Comparison of ENCODE assay signal across 16 mouse cellular contexts in genomic region chr17:8420739-8421138, GRCm38 (mm10). TPM values are rescaled to one million over a fixed set of nuclear protein-coding genes. Genes with fewer than 3 reads are reported as not detected.
A peak's percentile ranks its signal among the peaks of the same experiment; 100 is the strongest.
DNase-seq lines count a peak whose midpoint lies in the region; ATAC-seq and TF ChIP-seq lines count a peak whose summit lies in the region.
"Had no signal": no experiment of that assay in that cellular context is flagged by ENCODE, and none has a peak within 500 bp of the region (broad histone marks: within the 10 kb centered on the region; RNA-seq: fewer than 3 reads in every experiment).

No protein-coding gene starts in this region.

- peaks cover 43% of the 10 kb centered on the region for H3K27me3 ChIP-seq in E14TG2a.4 (ENCODE audit: insufficient read depth, low read length)
- H3K27me3 ChIP-seq: stomach, embryonic 15.5 days had no signal

- peak; percentile 43 for TF ChIP-seq CTCF in left cerebral cortex, adult 2 months (IDR thresholded peaks at IDR 0.05)
- peak; percentile 70 for TF ChIP-seq CTCF in E14TG2a.4 (conservative IDR thresholded peaks at IDR 0.05; ENCODE audit: low read length)

- H3K4me3 ChIP-seq in left cerebral cortex, adult 2 months, result no peak overlapping the region
- no peak overlapping the region for H3K4me3 ChIP-seq in E14TG2a.4 (replicated peaks; ENCODE audit: low read length)
- H3K4me3 ChIP-seq: embryonic facial prominence, embryonic 12.5 days; forebrain, embryonic 13.5 days; stomach, embryonic 15.5 days had no signal

- H3K36me3 ChIP-seq in E14TG2a.4 (ENCODE audit: insufficient read depth, low read length), result no peaks in the 10 kb centered on the region
- H3K36me3 ChIP-seq: embryonic facial prominence, embryonic 12.5 days; stomach, embryonic 15.5 days had no signal

- DNase-seq in CD4-positive, CD25-positive, alpha-beta regulatory T cell, adult 2 months (ENCODE audit: low read depth, low spot score), result peak; percentile 29
- DNase-seq in left cerebral cortex, adult 2 months (ENCODE audit: extremely low spot score in 1 of 2, low spot score in 2 of 2), result no peak
- DNase-seq in left cerebral cortex, adult 11 months (ENCODE audit: low spot score), result no peak
- DNase-seq in naive thymus-derived CD4-positive, alpha-beta T cell, adult 2 months (ENCODE audit: low read depth), result peak; percentile 9
- DNase-seq in right cerebral cortex, adult 2 months (ENCODE audit: low spot score in 2 of 2), result no peak
- no peak for DNase-seq in lung, postnatal 25 days (ENCODE audit: low spot score)
- DNase-seq: cerebellum, postnatal 25 days; gastrocnemius, postnatal 25 days; heart, postnatal 10 days; kidney, adult 9 months had no signal

- no peak for ATAC-seq in CD4-positive, CD25-positive, alpha-beta regulatory T cell, adult 4 months
- ATAC-seq: forebrain, embryonic 13.5 days had no signal

- peaks cover 9% of the 10 kb centered on the region for H3K4me1 ChIP-seq in E14TG2a.4 (replicated peaks; ENCODE audit: low read depth, low read length)
- H3K4me1 ChIP-seq: embryonic facial prominence, embryonic 12.5 days; forebrain, embryonic 13.5 days had no signal

- H3K27ac ChIP-seq in left cerebral cortex, adult 2 months, result no peak overlapping the region
- H3K27ac ChIP-seq: embryonic facial prominence, embryonic 12.5 days; forebrain, embryonic 13.5 days; stomach, embryonic 15.5 days had no signal

- H3K9me3 ChIP-seq in E14TG2a.4 (ENCODE audit: low read length), result no peaks in the 10 kb centered on the region
- H3K9me3 ChIP-seq: embryonic facial prominence, embryonic 12.5 days; forebrain, embryonic 13.5 days; stomach, embryonic 15.5 days had no signal

- intact Hi-C loops in left cerebral cortex, adult 2 months (cut with DNase I), result loop anchor here (5.0 kb wide), 1 partner anchor 103 kb away; no protein-coding TSS in a partner anchor

RNA-seq across cellular contexts. Expression of gene T, which starts 13.5 kb away (rescaled TPM):
- polyA plus RNA-seq in CD4-positive, CD25-positive, alpha-beta regulatory T cell, adult 4 months (2017; shearing (Covaris generic)), result not detected
- total RNA-seq in left cerebral cortex, adult 2 months (2021), result not detected
- total RNA-seq: gastrocnemius, postnatal 25 days; heart, postnatal 10 days; layer of hippocampus, postnatal 14 days had no signal

Comparison
In these comparisons a context has a peak if more than half of its experiments do, and no peak if none do; other contexts are left out.
1. DNase-seq: peak in CD4-positive, CD25-positive, alpha-beta regulatory T cell, adult 2 months (single experiment) and naive thymus-derived CD4-positive, alpha-beta T cell, adult 2 months (single experiment); none in left cerebral cortex, adult 2 months (0 of 2), left cerebral cortex, adult 11 months (single experiment), right cerebral cortex, adult 2 months (0 of 2) and lung, postnatal 25 days (single experiment).